Mouse (Mus musculus) gonadal fat pad, adult 2 months (tissue): ENCODE measurements at regions not wholly inside any gene's neighbourhood (a gene's known extent, or its start where the extent isn't known, plus 50 kb on each side); places are given as distances from the start of the nearest gene placed in this dataset.

Source experiments
- DNase-seq: peaks from one replicate; pipeline ENCODE4 v3.0.0-alpha.2; 2012; ENCODE audit warnings: low read depth

DNA sequence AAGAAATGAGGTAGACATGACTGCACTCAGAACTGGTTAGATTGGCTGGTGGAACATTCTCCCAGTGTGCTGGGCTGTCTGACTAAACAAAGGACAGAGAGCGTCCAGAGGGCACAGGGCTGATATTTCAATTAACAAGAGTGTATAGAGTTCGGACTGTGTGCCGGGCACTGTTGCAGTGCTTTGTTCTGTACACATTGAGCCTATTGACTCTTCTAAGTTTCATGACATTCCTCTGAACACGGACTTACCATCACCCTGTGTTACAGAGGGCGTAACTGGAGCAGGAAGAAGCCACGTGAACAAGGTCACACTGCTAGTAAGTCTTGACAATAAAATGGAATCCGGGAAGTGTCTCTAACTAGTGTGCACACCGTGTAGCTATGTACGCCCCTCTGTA lies 92.1 kb upstream of the Barx2 start:
- DNase-seq = no peak

DNA sequence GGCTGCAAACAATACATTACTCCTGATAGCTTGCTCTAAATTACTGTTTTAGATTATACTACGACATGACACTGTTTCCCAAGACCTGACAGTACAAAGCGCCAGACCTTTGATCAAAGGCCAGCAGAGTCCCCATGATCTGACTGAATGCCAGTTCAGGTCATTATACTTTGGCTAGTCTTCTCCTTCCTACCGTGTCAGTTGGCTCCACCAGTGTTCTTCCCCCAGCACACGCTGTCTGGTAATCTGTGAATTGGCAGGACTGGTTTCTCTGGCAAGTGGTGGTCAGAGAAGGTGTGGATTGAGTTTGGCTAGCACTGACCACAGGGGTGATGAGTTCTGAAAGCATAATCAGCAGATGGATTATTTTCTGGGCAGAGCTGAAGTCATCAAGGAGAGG lies 93.1 kb upstream of the Barx2 start:
- no peak for DNase-seq

DNA sequence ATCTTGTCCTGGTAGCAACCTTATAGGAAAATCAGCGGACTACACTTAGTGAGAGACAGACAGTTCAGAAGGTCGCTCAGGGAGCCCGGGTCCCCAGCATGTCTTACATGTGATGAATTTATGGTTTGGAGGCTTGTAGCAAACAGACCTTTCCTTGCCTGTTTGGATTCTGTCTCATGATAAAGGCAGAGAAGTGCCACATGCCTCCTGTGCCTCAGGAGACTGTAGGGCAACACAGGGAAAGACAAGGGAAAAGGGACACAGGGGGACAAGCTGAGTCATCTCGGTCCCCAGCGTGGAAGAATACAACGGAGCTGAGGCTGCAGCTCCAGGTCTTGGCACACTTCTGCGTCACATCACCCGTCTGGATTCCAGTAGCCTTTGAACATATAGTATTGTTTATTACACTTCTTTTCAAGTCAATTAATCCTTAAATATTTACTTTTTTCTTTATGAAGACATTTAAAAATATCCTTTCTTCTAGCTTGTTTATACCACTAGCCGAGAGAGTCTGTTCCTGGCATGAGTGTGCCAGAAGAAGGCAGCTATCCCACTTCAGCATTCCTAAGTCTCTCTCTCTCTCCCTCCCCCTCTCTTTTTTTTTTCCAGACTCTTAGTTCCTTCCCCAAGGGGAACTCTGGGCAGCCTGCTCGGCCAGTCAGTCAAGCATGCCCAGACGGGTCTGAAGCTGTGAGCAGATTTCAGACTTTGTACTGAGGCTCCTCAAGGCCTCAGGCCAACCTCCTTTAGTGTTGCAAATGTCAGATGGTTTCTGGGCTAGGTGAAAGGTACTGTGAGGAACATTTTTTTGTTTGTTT lies 97.9 kb upstream of the Barx2 start:
- DNase-seq = no peak

GRCm38 (mm10) chr9:32016286-32016685 lies 99.7 kb upstream of the Arhgap32 start:
- DNase-seq = no peak

DNA sequence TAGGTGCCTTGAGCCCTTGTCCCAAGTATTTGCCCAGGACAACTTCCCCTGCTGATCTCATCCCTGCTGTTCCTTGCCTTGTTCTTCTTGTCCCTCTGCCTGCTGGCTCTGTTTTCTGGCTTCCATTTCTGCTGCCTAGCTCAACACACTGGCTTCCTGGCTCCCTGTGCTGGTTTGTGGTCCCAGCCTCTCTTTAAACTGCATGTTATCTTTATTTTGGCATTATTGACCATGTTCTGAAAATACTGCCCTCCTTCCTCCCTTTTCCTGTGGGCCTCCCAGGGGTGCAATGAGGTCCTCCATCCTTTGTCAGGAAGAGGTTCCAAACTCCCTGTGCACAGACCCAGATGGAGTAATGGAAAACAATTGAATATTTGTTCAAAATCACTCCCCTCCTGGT lies 97.9 kb upstream of the Arhgap32 start:
- no peak for DNase-seq

DNA sequence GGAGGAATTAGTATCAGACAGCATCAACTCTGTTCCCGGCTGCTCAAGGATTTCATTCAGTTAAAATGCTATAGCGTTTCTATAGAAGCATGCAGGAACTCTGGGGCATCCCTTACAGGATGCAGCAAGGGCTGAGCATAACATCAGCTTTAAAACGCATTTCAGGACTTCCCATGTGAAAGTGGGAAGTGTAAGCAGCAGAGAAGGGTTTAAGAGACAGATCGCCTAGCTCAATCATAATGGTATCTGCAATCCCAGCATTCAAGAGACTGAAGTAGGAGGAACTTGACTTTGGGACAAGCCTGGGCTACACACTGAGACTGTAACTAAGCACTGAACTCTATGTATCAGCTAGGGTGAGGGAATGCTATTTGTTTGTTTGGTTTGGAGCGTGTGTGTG lies 96.2 kb upstream of the Arhgap32 start:
- no peak for DNase-seq

DNA sequence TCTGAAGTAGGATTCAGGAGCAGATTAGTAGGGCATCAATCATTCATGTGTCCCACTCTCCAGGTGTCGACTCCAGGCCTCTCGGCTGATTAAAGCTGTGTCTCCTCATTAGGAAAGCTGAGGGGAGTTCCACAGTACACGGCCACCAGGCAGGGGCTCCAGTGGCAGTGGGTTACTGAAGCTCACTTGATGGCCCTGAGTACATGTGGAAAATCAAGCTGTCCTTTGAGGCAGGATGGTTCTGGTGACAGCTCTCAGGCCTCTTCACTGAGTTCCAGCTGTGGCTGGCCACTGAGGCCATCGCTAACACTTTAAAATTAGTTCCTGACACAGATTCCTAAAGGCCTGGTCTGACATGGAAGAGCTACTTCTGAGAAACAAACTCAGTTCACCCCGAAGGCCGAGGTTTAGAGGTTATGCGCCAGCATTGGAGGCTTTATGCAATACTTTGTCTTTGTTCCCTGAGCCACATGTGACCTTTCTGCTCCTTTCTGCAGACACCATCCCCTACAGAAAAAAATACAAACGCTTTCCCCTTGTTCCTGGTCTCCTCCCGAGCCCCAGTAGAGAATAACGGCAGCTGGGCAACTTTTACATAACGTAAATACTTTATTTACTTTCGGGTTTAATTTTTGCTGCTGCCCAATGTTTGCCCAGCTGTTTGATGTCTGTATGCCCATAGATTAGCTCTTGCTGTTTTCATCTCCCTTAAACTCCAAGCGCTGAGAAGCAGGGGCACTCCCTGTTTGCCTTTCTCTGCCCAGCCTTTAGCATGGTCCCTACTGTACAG lies 94.8 kb upstream of the Arhgap32 start:
- DNase-seq = no peak

DNA sequence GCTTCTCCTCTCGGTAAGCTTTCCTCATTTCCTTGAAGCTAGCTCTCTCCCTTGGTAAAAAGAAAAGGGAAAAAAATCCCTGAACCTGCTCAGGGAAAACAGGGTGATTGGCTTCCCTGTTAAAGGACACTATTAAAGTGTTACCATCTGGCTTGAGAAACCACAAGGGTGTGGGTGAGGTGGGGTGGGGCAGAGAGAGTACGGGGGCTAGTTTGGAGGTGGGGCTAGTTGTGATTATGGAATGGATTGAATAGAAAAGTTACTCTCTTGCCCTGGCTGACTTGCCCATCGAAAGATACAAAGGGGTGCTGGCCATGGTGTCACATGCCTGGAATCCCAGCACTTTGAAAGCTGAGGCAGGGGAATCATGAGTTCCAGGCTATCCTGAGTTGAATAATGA lies 94.2 kb upstream of the Arhgap32 start:
- DNase-seq = no peak

- no peak for DNase-seq
Measured at GRCm38 (mm10) chr9:32022996-32023395, 92.9 kb upstream of the Arhgap32 start.

DNA sequence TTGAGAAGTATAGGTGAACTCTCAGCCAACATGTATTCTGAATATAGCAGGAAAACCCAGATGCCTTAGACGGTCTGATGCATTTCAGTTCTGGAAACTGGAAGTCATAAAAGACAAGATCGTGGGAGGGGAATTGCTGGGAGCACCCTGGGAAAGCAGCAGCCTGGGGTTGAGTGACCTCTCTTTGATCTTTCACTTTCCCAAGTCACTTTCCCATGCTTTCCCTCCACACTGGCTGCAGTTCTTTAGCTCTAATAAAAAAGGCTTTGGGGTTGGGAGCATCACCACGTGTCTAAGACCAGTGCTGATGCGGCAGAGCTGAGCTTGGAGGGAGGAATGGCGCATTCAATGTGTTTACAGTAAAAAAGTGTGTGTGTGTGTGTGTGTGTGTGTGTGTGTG lies 91.2 kb upstream of the Arhgap32 start:
- DNase-seq = no peak

DNA sequence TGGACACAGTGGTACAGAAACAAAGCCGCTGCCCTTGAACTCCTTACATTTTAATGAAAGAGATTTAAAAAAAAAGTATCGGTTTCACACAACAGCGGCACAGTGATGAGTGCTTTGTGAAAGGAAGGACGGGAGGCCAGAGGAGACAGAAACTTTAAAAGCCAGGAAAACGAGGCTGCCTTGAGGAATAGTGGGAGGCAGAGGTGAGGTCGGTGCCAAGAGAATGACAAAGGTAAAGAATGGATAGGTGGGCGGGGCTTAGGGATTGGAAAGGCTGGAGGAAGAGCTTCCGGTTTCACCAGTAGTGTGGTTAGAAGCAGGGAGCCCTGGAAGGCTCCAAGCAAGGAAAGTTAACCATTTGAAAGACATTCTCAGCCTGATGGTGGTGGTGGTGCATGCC lies 88.0 kb upstream of the Arhgap32 start:
- peak; percentile 62 for DNase-seq

- DNase-seq = no peak
Measured at GRCm38 (mm10) chr9:32029001-32029400, 86.9 kb upstream of the Arhgap32 start.

- DNase-seq = no peak
Measured at GRCm38 (mm10) chr9:32029786-32030185, 86.2 kb upstream of the Arhgap32 start.

DNA sequence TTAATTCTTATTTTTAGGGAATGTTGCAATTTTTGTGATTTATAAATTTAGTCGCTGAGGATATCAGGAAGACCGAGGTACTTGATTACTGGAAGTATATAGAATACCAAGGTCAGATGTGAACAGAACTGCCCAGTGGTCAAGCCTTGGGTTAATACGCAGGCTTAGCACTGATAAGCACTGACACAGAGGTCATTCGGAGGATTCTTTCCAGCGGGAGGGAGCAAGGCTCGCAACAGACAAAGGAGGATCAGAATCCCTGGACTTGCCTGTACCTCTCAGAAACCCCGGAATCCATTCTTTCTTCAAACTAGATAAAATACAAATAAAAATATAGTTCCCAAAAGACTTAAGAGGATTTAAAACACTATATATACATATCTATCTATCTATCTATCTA lies 85.7 kb upstream of the Arhgap32 start:
- DNase-seq = no peak

GRCm38 (mm10) chr9:32031950-32032453 lies 83.9 kb upstream of the Arhgap32 start:
- no peak for DNase-seq

DNA sequence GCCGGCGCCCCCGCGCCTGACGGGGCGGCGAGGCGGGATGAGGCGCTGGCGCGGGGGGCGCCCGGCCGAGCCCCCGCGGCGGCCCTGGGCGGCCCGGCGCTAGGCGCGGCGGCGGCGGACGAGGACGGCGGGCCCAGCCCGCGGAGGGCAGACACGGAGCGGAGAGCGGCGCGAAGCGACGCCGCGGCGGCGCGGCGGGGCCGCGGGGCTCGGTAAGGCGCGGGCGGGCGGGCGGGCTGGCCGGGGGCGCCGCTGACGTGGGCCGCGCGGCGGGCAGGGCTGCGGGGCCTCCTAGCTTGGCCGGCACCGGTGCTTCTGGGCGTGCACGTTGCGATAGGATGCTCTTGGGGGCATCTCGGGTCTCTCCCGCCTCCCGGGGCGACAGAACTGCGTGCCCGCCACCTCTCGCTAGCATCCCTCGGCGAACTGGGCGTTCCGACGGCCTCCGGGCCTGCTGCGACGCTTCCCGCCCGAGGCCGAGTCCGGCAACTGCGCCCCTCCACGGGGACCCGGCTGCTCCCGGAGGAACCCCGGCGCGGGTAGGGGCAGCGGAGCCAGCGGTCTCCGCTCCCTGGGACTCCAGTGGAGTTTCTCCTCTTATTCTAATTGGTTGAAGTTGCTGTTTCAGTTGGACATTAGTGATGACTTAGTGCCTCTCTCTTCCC lies 83.3 kb upstream of the Arhgap32 start:
- no peak for DNase-seq

- no peak for DNase-seq
Measured at GRCm38 (mm10) chr9:32033937-32034336, 82.0 kb upstream of the Arhgap32 start.

DNA sequence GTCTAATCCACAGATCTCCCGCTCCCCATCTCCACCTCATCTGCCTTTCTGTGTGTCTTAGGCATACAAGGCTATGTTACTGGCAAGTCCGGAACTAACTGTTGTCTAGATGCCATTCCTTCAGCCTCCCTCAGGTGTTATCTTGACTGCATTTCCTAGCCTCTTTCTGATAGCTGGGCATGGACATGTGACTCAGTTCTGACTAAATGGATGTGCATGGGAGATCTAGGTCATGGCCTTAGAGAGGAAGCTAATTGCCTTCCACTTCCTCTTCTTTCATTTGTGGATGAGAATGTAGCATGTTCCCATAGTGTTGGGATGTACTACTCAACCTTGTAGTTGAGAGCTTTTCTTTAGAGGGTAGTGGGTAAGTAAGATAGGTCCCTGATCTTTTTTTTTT lies 75.9 kb upstream of the Arhgap32 start:
- no peak for DNase-seq

DNA sequence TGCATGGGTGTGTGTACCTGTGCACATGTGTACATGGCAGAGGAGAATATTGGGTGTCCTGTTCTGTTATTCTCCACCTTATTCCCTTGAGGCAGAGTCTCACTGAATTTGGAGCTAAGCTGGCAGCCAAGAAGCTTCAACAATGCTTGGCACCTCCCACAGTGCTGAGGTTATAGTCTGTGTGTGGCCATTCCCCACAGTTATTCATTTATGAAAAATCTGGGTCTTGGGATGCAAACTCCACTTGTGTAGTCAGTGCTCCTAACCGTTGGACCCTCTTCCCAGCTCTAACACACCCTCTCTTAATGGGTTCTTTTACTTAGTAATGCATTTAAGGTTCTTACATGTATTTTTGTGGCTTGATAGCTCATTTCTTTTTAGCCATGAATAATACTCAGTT lies 72.6 kb upstream of the Arhgap32 start:
- DNase-seq = no peak

DNA sequence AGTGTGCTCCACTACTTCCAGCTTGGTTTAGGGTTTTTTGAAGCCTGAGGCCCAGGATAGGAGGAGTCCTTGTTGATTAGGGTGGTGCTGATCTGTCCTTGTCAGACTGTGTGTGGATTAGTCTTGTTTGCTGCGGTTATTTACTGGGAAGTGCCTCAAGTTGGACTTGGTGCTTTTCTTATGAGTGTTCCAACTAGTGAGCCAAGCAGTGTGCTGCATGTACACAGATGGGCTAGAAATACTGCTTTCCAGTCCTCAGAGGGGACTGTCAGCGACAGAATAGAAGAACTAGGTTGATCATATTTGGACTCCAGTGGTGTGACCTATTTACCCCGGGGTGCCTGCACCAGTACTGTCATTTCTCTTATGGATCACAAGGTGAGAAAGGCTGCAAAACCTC lies 69.1 kb upstream of the Arhgap32 start:
- no peak for DNase-seq

DNA sequence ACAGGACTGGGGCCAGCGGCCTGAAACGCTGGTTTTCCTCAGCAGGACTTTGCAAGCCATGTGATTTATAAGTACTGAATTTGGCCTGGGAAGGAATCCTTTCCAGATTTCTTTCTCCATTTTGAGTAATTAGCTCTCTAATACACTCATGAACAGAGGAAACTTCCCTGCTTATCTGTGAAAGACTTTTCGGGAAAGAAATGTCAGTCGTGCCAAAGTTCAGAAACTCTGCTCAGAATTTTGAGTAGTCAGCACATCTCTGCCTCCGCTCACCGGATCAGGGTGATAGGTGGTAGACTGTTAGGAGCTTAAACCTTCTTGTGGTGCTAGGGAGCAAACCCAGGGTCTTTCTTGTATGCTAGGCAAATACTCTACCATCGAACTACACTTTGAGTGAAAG lies 67.0 kb upstream of the Arhgap32 start:
- DNase-seq = no peak

GRCm38 (mm10) chr9:32049546-32049945 lies 66.4 kb upstream of the Arhgap32 start:
- no peak for DNase-seq
